Mouse (Mus musculus): ENCODE results near the gene Atp1b2. TPM values are rescaled to one million over a fixed set of nuclear protein-coding genes. Genes with fewer than 3 reads are reported as not detected.

Atp1b2 gene
- total RNA-seq, 2 experiments from 2014 or later: 32.8 to 39.8 TPM

DNA sequence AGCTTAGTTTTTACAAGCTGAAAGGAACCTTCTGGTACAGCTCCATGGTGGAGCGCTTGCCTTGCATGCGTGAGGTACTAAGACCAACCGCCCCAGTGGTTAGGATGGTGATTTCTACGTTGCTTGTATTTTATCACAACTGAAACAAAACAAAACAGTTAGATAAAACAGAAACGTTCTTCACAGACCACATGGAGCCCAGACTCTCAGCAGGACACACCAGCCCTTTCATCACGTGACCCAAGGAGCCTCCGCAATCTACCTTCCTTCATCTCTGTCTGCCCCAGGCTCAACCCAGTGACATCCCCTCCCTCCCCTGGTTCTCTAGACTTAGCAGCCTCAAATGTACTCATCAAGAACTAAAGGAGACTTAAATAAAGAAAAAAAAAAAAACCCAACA, 3.7 kb upstream of the Atp1b2 start:
- no peak for DNase-seq (ENCODE audit: low spot score in 2 of 2)

DNA sequence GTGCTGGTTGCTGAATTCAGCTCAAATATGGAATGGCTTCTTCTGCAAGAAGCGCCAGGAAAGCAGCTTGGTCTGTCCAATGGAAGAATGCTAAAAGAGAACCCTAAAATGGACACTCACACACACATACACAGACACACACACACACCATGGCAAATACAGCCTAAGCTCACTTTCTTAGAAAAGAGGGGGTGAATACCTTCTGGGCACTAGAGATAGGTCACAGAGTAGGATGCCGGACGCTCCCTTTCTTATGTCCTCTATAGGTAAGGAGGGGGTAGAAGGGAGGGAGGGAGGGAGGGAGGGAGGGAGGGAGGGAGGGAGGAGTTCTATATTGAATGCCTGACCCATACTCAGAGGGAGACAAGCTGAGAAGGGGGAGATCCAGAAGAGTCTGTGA, 2.8 kb upstream of the Atp1b2 start:
- no peak for DNase-seq (ENCODE audit: low spot score in 2 of 2)

DNA sequence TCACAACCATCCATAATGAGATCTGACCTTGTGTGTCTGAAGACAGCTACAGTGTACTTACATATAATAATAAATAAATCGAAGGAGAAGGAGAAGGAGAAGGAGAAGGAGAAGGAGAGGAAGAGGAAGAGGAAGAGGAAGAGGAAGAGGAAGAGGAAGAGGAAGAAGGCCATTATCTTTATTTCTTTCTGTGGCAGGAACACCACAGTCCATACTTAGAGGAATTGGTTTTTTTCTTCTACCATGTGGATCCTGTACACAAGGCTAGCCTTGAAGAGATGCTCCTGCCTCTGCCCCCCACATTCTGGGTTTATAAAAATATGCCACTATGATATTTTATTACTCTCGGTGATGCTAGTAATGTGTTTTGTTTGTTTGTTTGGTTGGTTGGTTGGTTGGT, 1.1 kb upstream of the Atp1b2 start:
- no peak for DNase-seq (ENCODE audit: low spot score in 2 of 2)

DNA sequence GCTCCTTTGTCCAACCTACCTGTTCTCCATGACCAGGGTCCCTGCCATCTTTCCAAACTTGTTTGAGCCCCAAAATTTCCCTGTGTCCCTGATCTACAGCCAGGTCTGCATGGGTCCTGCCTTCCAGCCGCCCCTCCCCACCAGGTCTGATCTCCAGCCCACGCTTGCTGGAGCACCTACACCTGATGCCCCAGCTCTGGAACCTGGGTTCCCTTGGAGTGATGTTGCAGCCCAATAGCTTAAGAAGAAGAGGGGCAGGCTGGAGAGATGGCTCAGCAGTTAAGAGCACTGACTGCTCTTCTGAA, 701 bp upstream of the Atp1b2 start:
- DNase-seq (ENCODE audit: low spot score in 2 of 2): no peak

DNA sequence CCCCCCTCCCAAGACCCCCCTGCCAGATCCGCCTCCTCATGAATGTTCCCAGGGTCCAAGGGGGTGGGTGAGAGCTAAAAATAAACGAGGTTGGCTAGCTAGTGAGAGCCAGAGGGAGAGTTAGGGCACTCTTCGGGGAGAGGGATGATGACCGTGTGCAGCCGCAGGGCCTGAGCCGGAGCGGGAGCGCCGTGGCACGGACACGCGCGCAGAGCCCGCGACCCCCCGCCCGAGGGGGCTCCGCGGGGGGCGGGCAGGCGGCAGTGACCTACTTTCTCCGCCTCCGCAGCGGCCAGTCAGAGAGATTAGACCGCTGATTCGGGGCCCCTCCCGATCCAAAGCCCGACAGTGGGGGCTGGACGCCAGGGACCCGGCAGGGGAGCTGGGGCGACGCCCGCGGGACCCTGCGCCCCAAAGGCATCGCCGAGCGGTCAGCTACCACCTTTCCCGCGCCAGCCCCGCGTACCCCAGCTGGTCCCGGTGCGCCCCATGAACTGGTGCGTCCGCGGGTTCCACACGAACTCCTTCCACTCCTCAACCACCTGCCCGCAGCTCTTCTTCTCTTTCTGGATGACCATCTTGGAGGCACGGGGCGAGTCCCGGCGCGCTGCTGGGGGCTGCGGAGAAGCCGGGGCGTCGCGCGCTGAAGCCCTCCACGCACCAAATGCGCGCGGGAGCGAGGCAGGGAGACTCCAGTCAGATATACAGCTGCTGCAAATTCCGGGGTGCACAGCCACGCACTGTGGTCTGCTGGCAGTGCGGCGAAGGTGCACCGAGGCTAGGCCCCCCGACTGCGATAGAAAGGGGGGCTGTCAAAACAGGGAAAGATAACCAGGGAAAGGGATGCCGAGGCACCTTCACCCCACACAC, 712 bp downstream of the Atp1b2 start:
- DNase-seq (ENCODE audit: low spot score in 2 of 2): peak; percentile 33 to 37

DNA sequence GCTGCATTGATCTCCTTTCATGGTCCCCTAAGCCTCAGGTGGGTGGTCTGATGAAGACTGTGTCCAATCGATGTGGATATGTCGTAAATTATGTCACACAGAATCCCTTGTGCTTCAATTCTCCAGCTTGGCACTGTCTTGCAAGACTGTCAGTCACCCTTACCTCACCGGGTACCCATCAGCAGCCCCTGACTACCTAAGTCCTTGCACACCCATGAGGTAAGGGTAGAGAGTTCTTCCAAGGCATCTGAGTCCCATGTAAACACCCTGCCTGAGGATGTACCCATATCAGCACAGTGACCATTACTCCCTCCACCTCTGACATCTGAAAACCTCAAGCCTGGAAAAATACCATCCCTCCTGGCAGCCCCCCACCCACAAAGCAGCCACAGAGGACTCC, 1.4 kb downstream of the Atp1b2 start:
- DNase-seq (ENCODE audit: low spot score in 2 of 2): no peak

DNA sequence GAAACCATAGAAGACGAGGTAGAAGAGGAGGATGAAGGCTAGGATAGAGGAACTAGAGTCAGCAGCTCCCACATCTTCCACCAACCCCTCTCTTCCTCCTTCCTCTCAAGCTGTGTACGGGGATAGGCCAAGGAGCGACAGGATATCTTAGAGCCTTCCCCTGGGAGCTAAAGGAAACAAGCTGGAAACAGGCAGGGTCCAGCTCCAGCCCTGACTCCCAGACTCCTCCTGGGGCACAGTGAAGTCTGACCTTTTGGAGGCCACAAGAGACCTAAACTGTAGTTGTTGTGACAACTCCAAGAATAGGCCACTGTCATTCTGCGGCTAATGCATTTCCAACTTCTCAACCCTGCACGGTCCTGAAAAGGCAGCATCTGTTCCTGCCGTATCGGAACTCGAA, 2.2 kb downstream of the Atp1b2 start:
- DNase-seq (ENCODE audit: low spot score in 2 of 2): no peak

DNA sequence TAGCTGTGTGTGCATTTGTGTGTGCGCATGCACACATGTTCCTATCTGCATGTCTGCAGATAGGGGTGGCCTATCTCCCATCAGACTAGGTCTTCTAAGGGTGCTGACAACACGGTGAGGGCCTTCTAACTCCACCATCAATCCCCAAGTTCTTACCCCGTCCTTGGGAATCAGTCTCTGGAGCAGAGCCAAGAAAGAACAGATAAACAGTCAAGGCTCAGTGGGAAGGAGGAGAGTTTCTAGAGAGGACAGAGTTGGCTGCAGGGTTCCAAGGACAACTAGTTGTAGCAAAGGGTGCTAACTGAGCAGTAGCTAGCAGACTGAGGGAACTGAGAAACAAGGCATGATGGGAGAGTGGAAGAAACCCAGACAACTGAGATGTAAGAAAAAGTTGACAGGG, 4.0 kb downstream of the Atp1b2 start:
- DNase-seq (ENCODE audit: low spot score in 2 of 2): no peak

DNA sequence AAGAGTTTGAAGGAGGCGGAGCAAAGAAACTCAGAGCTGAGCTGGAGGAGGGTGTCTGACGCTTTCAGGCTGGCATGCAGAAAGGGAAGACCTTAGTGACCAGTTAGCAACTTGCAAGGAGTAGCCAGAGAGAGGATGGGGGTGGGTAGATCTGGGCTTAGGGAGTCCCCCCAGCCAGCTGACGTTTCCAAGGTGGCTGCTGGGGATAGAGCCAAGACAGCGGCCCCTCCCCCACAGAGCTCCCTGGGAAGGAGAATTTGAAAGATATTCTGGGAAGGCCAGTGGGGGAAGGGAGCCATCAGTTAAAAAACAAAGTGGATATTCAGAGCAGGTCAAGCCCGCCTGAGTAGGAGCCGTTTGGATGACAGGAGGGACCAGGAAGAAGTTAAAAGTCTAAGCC, 5.6 kb downstream of the Atp1b2 start:
- DNase-seq (ENCODE audit: low spot score in 2 of 2): no peak

DNA sequence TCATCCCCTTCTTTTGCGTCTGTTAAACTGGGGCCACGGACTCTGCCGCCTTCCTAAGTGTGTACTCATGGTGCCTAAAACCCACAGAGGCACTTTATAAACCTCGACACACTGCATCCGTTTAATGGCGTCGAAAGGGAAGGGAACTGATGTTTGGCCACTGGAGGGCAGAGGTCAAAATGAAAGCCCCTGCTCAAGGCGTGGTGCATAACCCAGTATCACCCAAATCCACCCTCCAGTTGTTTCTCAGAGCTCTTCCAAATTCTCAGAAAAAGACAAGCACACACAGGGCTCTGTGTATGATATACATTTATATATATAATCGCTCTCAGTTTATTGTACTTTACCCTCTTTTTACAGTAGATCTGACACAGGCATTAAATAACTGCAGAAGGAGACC, 6.3 kb downstream of the Atp1b2 start:
- no peak for DNase-seq (ENCODE audit: low spot score in 2 of 2)

DNA sequence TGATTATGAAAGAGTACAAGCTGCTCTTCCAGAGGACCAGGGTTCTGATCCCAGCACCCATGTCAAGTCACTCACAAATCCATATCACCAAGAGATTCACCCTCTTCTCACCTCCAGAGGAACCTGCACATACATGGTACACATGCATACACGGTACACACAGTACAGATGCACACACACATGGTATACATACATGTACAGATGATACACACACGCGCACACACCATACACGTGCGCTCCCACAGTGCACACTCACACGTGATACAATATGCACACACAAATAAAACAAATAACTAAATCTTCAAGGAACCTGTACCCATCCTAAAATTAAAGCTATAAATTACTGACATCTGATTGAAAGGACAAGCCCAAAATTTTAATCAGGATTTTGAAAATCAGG, 10.9 kb downstream of the Atp1b2 start:
- DNase-seq (ENCODE audit: low spot score in 2 of 2): no peak

DNA sequence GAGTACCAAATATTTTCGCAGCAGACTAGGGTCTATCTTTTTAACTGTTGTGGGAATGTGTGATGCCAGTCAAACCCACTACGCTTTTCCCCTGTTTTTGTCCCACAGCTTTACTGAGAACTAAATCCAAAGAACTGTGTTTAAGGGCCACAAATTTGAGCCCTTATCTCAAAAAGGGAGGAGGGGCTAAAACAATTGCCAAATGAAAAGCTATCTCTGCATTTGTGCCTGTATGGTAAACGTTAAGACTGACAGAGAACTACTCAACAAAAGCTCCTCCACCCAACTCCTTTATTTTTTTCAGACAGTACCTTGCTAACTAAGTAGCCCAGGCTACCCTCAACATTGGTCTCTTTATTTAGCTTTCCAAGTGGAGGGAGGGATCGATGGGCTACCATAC, 12.9 kb downstream of the Atp1b2 start:
- DNase-seq (ENCODE audit: low spot score in 2 of 2): no peak

DNA sequence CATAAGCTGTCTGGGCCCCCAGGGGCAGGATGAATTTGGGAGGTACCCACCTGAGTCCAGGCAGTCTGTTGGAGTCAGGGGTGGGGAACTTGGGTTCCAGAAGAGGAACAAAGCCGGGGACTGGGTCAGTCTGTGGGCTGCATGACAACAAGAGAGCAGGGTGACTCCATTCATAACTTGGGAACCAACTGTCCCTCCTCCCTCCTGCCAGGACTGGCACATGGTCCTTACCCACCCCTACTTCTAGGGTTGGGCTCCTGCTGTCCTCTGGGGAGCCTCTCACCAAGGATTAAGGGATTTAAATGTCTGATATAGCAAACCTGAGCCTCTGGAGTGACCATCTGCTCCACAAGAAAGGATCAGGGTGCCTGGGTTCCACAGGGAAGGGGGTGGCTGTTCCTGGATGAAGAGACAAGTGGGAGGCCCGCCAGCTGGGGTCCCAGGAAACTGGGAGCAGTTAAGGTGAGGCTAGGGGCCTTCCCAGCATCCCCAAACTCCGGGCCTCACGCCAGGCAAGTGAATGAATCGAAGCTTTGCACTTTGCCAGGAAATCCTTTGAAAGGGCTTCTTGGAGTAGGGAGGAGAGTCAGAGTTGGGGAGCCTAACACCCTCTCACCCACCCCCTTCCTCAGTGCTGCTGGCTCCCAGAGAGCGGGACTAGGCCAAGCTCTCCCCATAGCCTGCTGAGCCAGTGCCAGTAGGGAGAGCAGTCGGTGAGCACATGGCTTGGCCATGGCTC, 13.7 kb downstream of the Atp1b2 start:
- DNase-seq (ENCODE audit: low spot score in 2 of 2): no peak

DNA sequence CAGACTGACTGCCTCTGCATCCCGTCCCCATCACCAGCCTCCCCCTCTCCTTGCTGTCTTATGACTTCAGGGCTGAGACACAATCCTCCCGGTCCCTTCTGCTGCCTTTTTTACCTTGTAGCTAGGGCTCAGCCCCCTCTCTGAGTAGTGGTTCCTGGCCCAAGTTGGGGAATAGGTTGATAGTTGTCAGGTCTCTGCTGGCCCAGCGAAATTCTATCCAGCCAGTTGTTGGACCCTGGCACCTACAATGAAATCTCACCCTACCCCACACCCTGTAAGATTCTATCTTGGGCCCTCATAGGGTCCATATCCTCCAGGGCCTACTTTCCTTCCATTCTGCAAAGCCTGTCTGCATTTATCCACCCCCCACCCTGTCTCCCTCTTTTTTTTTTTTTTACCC, 14.3 kb downstream of the Atp1b2 start:
- no peak for DNase-seq (ENCODE audit: low spot score in 2 of 2)

DNA sequence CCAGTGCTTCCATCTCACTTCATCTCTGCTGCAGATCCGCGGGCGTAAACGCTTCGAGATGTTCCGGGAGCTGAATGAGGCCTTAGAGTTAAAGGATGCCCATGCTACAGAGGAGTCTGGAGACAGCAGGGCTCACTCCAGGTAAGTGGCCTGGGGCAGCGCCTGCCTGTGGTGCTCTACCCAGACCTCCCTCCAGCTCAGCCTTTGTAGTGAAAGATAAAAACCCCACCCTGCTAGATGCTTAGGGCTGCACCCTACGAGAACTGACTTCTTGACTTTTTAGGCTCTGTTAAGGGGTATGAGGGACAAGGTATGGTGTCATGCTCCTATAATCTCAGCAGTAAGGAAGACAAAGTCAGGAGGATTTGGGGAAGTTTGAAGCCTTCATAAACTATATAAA, 15.1 kb downstream of the Atp1b2 start:
- no peak for DNase-seq (ENCODE audit: low spot score in 2 of 2)

DNA sequence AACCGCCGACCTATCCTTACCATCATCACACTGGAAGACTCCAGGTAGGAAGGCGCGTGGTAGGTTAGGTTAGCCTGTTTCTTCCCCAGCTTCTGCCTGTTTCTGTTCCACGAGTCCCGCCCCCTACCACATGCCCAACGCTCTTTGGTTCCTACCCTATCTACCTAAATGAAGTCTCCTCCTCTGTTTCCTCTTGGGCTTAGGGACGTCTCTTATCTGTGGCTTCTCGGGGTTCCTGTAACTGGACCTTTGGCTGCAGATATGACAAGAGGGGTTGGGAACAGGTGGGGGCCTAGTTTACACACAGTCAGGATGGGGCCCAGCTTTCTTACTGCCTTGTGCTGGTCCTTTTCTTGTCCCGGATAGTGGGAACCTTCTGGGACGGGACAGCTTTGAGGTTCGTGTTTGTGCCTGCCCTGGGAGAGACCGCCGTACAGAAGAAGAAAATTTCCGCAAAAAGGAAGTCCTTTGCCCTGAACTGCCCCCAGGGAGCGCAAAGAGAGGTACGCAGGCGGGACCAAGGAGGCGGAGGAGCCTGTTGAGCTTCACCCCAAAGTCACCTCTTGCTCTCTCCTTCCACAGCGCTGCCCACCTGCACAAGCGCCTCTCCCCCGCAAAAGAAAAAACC, 16.4 kb downstream of the Atp1b2 start:
- DNase-seq (ENCODE audit: low spot score in 2 of 2): no peak

DNA sequence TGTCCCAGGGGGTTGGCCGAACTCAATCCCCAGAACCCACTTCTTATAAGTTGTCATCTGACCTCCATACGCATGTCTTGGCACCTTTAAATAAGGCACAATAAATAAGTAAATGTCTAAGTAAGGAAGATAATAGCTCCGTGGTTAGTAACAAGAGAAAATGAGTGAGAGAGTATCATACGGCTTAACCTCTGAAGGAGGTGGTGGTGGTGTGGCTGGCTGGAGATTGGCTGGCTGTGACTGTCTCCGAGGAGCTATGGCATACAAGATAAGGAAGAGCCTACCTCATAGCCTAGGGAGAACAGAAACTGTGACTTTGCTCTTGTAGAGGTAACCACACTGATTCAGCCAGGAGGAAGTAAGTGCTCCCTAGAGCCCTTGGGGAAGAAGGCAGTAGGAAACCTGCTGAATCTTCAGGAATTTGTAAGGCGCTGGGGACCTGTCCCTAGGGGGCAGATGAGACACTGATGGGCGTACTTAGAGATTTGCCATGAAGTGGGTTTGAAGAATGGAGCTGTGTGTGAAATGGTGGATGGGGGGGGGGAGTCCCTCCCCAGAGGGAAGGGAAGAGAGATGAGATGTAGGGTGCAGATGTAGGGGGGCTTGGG, 19.9 kb downstream of the Atp1b2 start:
- no peak for DNase-seq (ENCODE audit: low spot score in 2 of 2)

DNA sequence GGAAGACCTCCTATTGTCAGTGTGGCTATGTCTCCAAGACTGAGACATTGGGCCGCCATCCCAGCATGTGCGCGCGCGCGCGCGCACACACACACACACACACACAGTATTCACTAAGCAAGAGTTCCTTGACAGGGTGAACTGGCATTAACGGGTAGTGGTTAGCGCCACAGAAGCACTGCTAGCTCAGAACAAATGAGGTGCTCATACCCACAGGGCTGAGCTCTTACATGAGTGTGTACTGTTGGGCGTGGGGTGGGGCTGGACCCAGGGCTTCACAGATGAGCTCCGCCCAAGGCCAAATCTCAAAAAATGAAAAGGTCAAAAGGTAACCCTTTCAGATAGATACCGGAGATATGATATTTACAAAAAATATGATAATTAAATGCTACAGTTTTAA, 20.8 kb downstream of the Atp1b2 start:
- DNase-seq (ENCODE audit: low spot score in 2 of 2): no peak

DNA sequence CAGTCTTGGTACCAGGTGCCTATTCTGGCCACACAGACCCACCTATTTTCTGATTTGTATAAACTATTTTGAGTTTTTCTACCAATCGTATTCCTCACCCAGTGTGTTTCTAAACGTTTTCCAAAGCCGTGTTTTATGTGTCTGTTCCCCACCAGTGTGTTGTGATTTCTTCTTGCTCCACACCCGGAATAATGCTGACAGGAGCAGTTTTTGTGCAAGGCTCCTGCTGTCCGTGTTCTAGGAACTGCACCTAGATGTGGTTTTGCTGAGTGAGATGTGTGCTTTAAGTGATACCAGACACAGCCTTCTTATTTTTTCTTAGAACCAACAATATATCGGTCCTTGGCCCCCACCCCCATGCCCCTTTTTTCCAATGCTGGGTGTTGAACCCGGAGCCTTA, 21.7 kb downstream of the Atp1b2 start:
- no peak for DNase-seq (ENCODE audit: low spot score in 2 of 2)

DNA sequence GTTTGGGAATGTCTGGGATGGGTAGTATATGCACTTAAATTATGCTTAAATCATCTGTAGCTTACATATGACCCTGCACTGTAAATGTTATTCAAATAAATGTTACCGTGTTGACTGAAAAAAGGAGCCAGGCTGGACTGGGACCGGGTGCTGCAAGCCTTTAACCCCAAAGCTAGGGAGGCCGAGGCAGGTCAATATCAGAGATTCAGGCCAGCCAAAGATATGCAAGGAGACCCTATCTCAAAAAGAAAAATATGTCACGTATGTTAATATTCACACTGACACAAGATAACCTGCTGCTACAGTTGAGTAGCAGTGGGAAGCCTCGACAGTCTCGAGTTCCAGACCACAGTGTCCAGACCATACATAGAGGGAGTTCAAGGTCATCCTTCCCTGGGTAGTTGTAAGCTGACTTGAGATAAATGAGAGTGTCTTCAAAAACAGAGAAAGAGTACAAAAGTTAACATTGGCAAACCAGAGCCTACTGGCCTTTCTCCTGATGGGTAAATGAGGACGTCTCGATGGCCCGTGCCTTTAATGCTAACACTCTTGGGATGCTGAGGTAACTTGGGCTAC, 23.4 kb downstream of the Atp1b2 start:
- DNase-seq (ENCODE audit: low spot score in 2 of 2): no peak

DNA sequence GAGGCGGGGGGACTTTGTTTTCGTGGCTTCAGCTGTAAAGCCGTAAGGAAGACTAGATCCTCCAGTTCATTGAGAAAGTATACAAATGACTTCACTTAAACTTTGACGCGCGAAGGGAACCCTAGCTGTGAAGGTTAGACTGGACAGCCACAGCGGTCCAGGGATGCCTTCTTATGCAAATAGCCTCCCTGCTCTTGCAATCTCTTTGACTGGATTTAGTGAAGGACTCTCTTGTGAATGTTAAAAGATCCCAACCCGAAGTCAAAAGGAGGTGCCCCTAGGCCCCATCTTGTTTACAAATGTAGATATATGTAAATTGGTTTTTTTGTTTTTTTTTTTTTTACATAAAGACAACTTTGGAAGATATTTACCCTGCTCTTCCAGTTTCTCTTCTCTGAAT, 23.9 kb downstream of the Atp1b2 start:
- no peak for DNase-seq (ENCODE audit: low spot score in 2 of 2)

Data from adrenal gland, adult 18-20 months (tissue).